Mouse (Mus musculus) ES-E14 (cell line): Measurements from ENCODE around the gene Elavl4. TPM values are rescaled to one million over a fixed set of nuclear protein-coding genes. Genes with fewer than 3 reads are reported as not detected.

Source experiments
- DNase-seq: peaks from one replicate; pipeline ENCODE4 v3.0.0-alpha.2; 2013; ENCODE audit warnings: low read depth, low spot score
- H3K27ac ChIP-seq: 2 replicates; pipeline ENCODE4 v1.5.1; 2012; ENCODE audit warnings: low read depth, mild to moderate bottlenecking, low read length, moderate library complexity, mixed read lengths; ENCODE audit not compliant: poor library complexity, insufficient read depth, severe bottlenecking
- H3K36me3 ChIP-seq: 2 replicates; pipeline ENCODE4 v1.6.1; 2012; ENCODE audit warnings: mild to moderate bottlenecking, low read length, moderate library complexity, mixed read lengths; ENCODE audit not compliant: control insufficient read depth, poor library complexity, insufficient read depth, severe bottlenecking
- H3K4me1 ChIP-seq, 2 experiments: fragments of 150-350 bp in 1 of 2; sonication (generic) in 1 of 2; 2 replicates each; pipeline ENCODE4 v1.6.1; 2012; ENCODE audit warnings: low read length in 2 of 2, mild to moderate bottlenecking in 1 of 2, mixed read lengths in 1 of 2; ENCODE audit not compliant: control insufficient read depth in 2 of 2, insufficient read depth in 2 of 2, poor library complexity in 1 of 2
- H3K4me3 ChIP-seq, 2 experiments: fragments of 150-350 bp in 1 of 2; sonication (generic) in 1 of 2; 2 replicates each; pipeline ENCODE4 v1.5.1; 2012; ENCODE audit warnings: low read length in 2 of 2, low read depth in 1 of 2, mild to moderate bottlenecking in 1 of 2, mixed read lengths in 1 of 2; ENCODE audit not compliant: insufficient read depth in 1 of 2, poor library complexity in 1 of 2, severe bottlenecking in 1 of 2
- H3K9ac ChIP-seq: 2 replicates; pipeline ENCODE4 v1.6.1; 2012; ENCODE audit warnings: low read depth, mild to moderate bottlenecking, low read length, mixed read lengths; ENCODE audit not compliant: poor library complexity, insufficient read depth, severe bottlenecking
- H3K9me3 ChIP-seq: fragments of 150-350 bp; sonication (generic); 2 replicates; pipeline ENCODE4 v1.6.1; 2012; ENCODE audit warnings: low read depth, mild to moderate bottlenecking, low read length; ENCODE audit not compliant: control insufficient read depth, insufficient read depth
- CHD2 ChIP-seq: IDR thresholded peaks from 2 replicates; pipeline ENCODE4 v1.6.1; 2014; ENCODE audit warnings: mild to moderate bottlenecking, low read depth, low read length, inconsistent platforms
- HCFC1 ChIP-seq: IDR thresholded peaks from 2 replicates; pipeline ENCODE4 v1.6.1; 2012; ENCODE audit warnings: low read length, inconsistent platforms, borderline replicate concordance; ENCODE audit not compliant: insufficient read depth
- MAFK ChIP-seq: IDR thresholded peaks from 2 replicates; pipeline ENCODE4 v1.6.1; 2014; ENCODE audit warnings: mild to moderate bottlenecking, low read depth, low read length, inconsistent platforms; ENCODE audit not compliant: insufficient read depth
- ZC3H11A ChIP-seq: IDR thresholded peaks from 2 replicates; pipeline ENCODE4 v1.6.1; 2012; ENCODE audit warnings: low read depth, mild to moderate bottlenecking, inconsistent platforms, low read length, borderline replicate concordance
- ZNF384 ChIP-seq: IDR thresholded peaks from 2 replicates; pipeline ENCODE4 v1.6.1; 2012; ENCODE audit warnings: low read depth, low read length, inconsistent platforms
- in situ Hi-C, 2 experiments: fragments of 600-800 bp; cut with MboI; formaldehyde crosslinking; loops; one replicate each; pipeline ENCODE4 v1.15.1; 2025; ENCODE audit warnings: low sequenced_read_pairs in 2 of 2, inconsistent platforms in 1 of 2; ENCODE audit not compliant: unreplicated experiment in 2 of 2
- total RNA-seq: library from RNA; depleted of rRNA; stranded (reverse); fragments of 300-350 nt; gene quantifications from 2 replicates; pipeline ENCODE4 v1.2.3, GENCODE M21; 2012

The Elavl4 gene
- total RNA-seq, 1 experiment, result 1.8 TPM

DNA sequence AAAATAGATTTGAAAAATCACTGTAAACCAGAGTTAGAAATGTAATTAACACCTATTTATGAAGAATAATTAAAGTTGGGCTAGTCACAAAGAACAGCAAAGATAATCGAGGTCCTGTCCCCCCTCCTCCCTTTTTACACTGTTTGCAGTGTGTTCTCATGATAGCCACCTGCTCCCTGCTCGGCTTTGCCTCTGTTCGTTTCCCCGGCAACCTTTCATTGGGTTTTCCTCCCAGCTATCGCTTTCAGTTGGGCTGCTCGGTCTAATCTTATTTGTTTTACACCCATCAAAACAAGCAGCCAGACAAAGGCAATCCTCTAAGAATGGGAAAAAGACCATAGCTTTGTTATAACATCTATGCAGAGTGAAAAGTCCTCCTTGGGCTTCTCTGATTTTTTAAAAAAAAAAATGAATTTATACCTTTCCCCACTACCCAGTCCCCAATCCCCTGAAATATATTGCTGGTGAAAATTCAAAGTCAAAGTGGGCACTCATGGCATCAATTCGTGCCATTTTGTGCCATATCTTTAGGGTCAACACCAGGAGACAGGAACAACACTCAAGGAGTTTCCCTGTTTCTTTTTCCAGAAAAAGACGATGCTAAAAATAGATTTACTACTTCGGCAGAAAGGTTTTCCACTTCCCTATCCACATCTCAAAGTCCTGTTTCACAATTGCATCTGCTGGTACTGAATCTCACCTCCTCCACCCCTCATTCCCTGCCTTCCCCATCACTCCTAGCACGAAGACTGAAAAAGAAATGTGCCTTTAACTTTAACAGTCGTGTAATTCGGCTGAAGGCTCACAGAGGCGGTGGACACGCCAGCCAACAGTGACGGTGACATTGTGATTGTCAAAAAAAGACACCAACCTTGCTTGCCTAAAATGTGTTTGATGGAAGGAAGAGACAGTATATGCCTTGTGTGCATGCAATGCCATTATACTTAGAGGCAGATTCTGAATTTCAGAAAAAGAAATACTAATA, 66.1 kb downstream of the Elavl4 start:
- in situ Hi-C loops, result no loop called here
- H3K9ac ChIP-seq, result no peak overlapping the region

DNA sequence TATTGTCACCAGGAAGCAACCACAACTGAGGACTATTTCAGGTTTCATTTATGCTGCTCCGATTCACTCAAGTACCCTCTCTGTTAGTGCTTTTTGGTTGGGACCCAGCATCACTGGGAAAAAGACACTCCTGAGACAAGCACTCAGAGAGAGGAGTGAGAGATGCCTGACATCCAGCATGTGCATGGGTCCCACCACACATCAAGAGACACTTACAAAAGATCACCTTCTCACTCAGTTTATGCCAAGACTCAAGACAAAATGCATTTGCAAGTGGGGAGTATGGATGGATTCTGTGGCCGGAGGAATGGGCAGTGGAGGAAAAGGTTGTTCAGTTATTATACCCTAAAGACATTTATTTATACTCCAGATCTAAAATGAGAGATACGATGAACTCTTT, 67.3 kb downstream of the Elavl4 start:
- H3K9me3 ChIP-seq, result no peaks in the 10 kb centered on the region
- no peak for DNase-seq
- no peaks in the 10 kb centered on the region for H3K36me3 ChIP-seq
- TF ChIP-seq ZC3H11A (no peak), CHD2 (no peak), HCFC1 (no peak), MAFK (no peak), ZNF384 (no peak)
- in situ Hi-C loops, result no loop called here
- no peaks in the 10 kb centered on the region for H3K4me1 ChIP-seq
- H3K4me3 ChIP-seq, result no peak overlapping the region
- H3K9ac ChIP-seq, result no peak overlapping the region
- no peak overlapping the region for H3K27ac ChIP-seq

More for the DNA sequence above, 66.1 kb downstream of the Elavl4 start:
- no peak overlapping the region for H3K27ac ChIP-seq
- no peak for TF ChIP-seq CHD2
- no peak for TF ChIP-seq MAFK
- TF ChIP-seq ZNF384, result no peak
- TF ChIP-seq ZC3H11A, result no peak
- TF ChIP-seq HCFC1, result no peak
- DNase-seq, result no peak
- no peaks in the 10 kb centered on the region for H3K4me1 ChIP-seq
- no peaks in the 10 kb centered on the region for H3K9me3 ChIP-seq
- no peaks in the 10 kb centered on the region for H3K36me3 ChIP-seq
- no peak overlapping the region for H3K4me3 ChIP-seq

DNA sequence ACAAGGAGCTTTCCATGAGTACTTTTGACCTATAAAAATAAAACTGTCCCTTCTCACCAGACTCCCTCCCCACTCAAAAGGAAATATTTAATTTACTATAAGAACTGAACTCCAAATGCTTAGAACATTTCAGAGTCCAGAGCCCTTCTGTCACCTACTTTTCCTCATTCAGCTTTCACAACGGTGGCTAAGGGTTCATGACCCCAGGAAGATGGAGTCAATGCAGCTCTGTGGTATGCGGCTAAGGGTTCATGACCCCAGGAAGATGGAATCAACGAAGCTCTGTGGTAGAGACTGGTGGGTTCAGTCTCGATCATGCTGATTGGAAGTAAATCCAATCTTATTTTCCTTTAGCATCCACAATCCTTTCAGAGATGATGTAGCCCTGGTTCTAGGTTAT, 81.7 kb downstream of the Elavl4 start:
- H3K4me1 ChIP-seq, result no peaks in the 10 kb centered on the region
- no peaks in the 10 kb centered on the region for H3K9me3 ChIP-seq
- DNase-seq, result no peak
- H3K4me3 ChIP-seq, result no peak overlapping the region
- in situ Hi-C loops, result no loop called here
- H3K36me3 ChIP-seq, result no peaks in the 10 kb centered on the region
- H3K27ac ChIP-seq, result no peak overlapping the region
- H3K9ac ChIP-seq, result no peak overlapping the region
- TF ChIP-seq HCFC1 (no peak), ZNF384 (no peak), MAFK (no peak)

DNA sequence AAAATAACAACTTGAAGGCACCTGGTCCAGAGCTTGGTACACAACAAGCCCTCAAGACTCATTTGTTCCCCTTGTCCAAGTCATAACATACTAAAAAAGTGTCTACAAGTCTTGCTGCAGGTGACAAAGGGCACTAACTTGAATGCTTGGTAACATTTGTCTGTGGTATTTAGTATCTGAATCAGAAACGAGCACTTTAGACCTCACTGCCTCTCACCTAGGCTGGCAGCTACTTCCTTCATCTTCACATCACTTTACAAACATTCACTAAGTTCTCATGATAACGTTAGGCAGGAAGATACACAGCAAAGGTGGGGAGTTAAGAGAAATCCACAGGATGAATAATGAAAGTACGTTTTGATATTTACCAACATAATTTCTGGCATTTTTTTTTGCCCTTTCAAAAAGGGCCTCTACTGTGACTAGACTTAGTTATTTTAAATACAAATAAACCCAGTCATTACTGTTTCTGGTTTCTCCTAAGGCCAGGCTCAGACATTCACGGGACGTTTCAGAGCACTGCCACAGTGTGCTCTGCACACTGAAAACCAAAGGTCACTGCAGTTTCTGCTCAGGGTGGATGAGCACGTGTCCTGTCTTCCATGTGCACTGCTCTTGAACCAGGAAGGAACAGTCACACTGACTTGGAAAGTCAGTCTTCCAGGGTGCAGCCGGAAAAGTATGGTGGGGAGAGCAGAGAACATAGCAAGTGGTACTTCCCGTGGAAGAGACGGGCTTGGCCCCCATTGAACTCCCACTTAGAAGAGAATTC, 84.7 kb downstream of the Elavl4 start:
- Histone ChIP-seq H3K4me3 (no peak overlapping the region), H3K9ac (no peak overlapping the region), H3K36me3 (no peaks in the 10 kb centered on the region), H3K4me1 (0 out of 4 replicates have a peak, but pooled peaks cover 0 to 2% of the 10 kb centered on the region in 2 experiments), H3K27ac (no peak overlapping the region), H3K9me3 (no peaks in the 10 kb centered on the region)
- in situ Hi-C loops, result no loop called here
- no peak for DNase-seq
- TF ChIP-seq ZC3H11A, result no peak
- TF ChIP-seq CHD2, result no peak
- TF ChIP-seq ZNF384, result no peak
- no peak for TF ChIP-seq HCFC1
- TF ChIP-seq MAFK, result no peak
